Mouse (Mus musculus) megakaryocyte-erythroid progenitor cell, adult 5-6 weeks (primary cell): ENCODE results near the gene Mcm9. TPM values are rescaled to one million over a fixed set of nuclear protein-coding genes. Genes with fewer than 3 reads are reported as not detected.
"Not testable (repeated sequence)": the region's sequence is repeated elsewhere in the genome, so short reads cannot be mapped to it uniquely, and the experiment has no call there.

Experiments used
- ATAC-seq: replicated peaks from 2 replicates; pipeline ENCODE4 v1.8.0; 2016; ENCODE audit warnings: mild to moderate bottlenecking, inconsistent platforms; ENCODE audit not compliant: severe bottlenecking, poor library complexity, low FRiP score, low TSS enrichment
- total RNA-seq, 2 experiments: library from RNA; stranded (forward) in 1 of 2; stranded (reverse) in 1 of 2; fragments of 200-1000, 215-1000 nt in 1 of 2; fragments of >200 nt in 1 of 2; fragmentation: Nextera tagmentation in 1 of 2; gene quantifications; 2 replicates each; pipeline ENCODE4 v1.2.3; 2014 to 2017

Mcm9 gene
- total RNA-seq (2014; fragmentation: Nextera tagmentation), result 17.9 and 47.4 TPM in 2 replicates
- total RNA-seq (2017), result 9.3 and 16.5 TPM in 2 replicates

DNA sequence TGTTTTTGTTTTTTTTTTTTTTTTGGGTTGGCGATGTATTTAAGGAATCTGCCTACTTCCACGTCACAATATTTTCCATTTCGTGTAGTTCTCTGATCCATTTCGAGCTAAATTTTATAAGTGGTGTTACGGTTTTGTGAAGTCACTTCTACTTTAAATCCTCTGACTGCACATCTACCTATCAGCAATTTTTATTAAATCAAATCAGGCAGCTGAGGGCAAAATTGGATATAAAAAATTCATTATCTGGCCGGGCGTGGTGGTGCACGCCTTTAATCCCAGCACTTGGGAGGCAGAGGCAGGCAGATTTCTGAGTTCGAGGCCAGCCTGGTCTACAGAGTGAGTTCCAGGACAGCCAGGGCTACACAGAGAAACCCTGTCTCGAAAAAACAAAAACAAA lies at the start of gene Mcm9:
Mcm9 (minus strand) TSS at position 101 of the 400 bp plus-strand sequence.
- ATAC-seq, result not testable (repeated sequence)

- no peak for ATAC-seq
These were observed 31.5 kb upstream of the Mcm9 start for GRCm38 (mm10) chr10:53661788-53662187.

DNA sequence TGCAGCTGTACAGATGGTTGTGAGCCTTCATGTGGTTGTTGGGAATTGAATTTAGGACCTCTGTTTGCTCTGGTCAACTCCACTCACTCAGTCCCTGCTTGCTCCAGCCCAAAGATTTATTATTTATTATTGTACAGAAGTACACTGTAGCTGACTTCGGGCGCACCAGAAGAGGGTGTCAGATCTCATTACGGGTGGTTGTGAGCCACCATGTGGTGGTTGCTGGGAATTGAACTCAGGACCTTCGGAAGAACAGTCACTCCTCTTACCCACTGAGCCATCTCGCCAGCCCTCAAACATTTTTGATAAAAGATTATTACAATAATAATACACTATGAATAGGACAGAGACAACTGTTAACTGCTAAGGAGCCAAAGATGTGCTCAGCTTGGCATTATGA lies 24.0 kb upstream of the Mcm9 start:
- ATAC-seq, result not testable (repeated sequence)

DNA sequence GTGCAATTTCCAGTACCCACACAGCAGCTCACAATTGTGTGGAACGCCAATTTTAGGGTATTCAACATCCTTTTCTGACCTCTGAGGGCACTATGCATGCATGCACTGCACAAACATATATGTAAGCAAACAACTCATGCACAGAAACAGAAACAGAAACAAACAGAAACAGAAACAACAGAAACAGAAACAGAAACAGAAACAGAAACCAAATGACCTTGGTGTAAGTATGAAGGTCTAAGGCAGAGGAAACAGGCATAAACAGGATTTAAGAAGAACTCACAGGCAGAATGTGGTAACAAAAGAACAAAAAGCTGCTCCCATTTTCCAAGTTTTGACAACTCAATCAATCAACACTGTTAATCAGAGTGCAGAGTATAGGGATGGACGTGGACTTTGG lies 20.4 kb upstream of the Mcm9 start:
- no peak for ATAC-seq

GRCm38 (mm10) chr10:53641507-53641906 lies 11.3 kb upstream of the Mcm9 start:
- peak; percentile 90 for ATAC-seq

- no peak for ATAC-seq
These were observed 5.2 kb upstream of the Mcm9 start for GRCm38 (mm10) chr10:53635246-53635971.

- ATAC-seq, result no peak
These were observed 3.9 kb upstream of the Mcm9 start for GRCm38 (mm10) chr10:53634160-53634559.

DNA sequence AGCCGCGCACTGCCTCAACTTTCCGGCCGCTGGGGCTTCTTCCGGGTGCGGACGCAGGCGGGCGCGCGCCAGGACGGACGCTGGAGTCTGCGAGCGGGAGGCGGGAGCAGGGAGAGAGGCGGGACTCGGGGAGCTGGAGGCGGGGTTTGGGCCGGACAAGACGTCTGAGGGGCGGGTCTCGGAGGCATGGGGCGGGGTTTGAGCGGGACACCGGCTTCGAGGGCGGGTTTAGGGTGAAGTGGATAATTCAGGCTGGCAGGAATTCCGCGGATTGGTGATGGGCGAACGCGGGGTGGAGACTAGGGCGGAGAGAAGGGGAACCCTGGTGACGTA lies 355 bp downstream of the Mcm9 start:
- peak; percentile 97 for ATAC-seq

DNA sequence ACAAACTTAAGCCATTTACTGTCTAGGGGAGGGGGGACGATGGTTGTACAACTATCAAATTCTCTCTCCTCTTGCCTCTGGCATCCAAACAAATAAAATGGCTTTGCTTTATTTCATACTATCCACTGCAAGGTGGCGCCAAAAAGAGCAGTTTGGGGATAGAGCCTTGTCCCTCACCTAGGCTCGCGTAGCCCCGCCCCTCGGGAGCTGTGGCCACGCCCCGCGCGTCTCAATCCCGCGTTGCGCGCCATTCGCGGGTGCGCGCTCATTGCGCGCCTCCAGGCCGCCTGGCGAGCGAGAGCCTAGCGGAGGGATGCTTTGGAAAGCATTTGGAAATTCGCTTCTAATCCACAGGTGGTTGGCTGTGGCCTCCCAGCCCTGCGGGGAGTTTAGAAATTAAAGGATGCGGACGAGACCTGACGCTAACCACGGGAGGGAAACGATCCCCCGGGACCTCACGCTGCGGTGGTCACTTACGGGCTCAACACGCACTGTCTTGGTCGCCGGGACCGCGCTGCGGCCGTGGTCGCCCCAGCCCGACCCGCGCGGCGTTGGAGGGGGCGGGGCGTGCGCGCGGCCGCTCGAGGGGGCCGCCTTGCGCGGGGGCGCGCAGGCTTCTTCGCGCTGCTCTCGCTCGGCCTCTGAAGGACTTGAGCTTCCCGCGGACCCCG lies 857 bp downstream of the Mcm9 start:
- ATAC-seq, result peak; percentile 80

- no peak for ATAC-seq
These were observed 14.2 kb downstream of the Mcm9 start for GRCm38 (mm10) chr10:53615850-53616616.

DNA sequence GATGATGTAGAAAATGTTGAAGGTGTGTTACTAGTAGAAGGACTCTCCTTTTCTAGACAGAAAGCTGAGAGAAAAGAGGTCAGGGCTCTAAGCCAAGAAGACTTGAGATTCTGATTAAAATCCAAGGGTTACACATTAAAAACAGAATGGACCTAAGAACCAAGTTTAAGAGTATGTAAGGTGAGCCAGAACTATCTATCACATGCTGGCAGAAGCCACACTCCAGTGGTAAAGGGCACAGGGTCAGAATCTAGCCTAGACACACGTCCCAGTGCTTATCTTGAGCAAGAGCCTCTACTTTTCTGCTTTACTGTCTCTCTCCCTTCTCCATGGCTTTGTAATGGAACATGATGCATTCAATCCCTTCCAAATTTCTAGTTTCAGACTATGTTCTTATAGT lies 16.3 kb downstream of the Mcm9 start:
- ATAC-seq, result peak; percentile 61

DNA sequence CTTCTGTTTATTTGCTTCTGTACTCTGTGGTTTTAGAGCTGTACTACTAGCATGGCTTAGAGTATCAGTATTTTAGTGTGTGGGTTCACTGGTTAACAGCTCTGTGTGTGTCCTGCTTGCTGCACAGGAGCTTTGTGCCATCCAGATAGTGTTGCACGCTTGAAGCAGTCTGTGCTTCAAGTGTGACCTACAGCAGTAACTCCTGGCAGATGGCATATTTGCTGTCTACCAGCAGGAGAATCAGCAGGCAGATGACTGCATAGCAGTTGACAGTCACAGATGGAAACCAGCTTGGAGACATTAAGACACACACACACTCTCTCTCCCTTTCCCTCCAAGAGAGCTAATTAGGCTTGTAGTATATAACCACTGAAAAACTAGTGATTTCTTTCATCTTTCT lies 18.1 kb downstream of the Mcm9 start:
- ATAC-seq, result no peak

DNA sequence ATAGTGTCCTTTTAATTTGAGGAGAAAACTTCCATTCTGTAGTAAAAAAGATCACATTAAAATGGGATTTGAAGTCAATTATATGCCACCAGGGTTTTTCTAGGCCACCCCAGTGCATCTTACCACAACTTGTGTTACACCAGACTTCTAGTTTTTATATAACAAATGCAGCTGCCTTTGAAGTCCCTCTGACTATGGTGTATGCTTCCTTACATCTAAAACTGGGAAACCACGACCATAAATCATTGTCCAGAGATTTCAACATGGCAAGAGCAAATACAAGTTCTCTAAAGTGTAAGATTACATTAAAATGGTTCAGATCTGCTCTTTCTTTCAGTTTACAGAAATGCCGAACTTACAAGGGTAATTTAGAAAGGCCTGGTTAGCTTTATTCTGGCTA lies 22.0 kb downstream of the Mcm9 start:
- no peak for ATAC-seq

- ATAC-seq, result no peak
These were observed 24.9 kb downstream of the Mcm9 start for GRCm38 (mm10) chr10:53605328-53605727.

GRCm38 (mm10) chr10:53598821-53599220 lies 31.4 kb downstream of the Mcm9 start:
- peak; percentile 67 for ATAC-seq

GRCm38 (mm10) chr10:53597121-53597881 lies 32.9 kb downstream of the Mcm9 start:
- ATAC-seq, result no peak

- peak; percentile 91 for ATAC-seq
These were observed 33.5 kb downstream of the Mcm9 start, which contains the start of gene Asf1a for GRCm38 (mm10) chr10:53596677-53597120. TSS of gene Asf1a (plus strand) at chr10:53596757.

DNA sequence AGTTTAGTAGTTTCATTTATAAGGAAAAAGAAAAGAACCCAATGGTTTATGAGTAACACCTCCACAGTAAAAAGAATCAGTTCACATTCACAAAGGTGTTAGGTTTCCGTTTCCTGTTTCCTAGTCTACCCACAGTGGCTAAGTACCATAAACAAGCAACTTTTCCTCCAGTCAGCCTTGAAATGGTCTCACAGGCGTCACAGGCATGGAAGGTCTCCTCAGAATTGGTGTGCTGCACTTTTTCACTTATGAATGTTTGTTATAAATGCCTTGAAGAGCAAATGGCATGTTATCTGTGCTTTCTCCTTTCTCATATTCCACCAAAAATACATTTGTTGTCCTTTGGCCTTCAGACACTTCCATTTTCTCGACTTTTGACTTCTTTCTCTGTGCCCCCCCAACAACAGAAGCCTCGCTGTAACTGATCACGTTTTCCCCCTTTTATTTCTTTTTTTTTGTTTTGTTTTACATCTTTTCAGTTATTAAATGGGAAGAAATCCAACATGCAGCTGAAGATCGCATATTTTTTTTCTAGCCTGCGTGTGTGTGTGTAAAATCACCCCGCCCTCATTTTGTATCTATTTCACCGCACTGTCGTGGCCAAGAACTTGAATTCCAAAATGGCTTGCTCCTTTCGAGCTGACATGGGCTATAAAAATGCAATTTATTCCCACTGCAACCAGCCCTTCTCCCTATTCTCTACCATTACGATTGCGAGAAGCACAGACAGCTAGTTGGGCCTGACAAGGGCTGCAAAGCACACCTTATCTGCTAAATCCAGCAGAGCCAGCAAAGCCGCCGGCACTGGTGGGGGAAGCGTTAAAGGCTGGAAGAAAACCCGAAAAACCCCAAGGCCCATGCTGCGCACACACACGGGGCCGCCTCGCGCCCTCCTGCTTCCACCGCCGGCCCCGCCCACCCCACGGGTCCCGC lies 34.2 kb downstream of the Mcm9 start:
- ATAC-seq, result peak; percentile 69

GRCm38 (mm10) chr10:53585777-53586176 lies 44.5 kb downstream of the Mcm9 start:
- no peak for ATAC-seq
